Mouse (Mus musculus) limb, embryonic 10.5 days (tissue): ENCODE data around the gene Gm21860. TPM values are rescaled to one million over a fixed set of nuclear protein-coding genes. Genes with fewer than 3 reads are reported as not detected.
A peak's percentile ranks its signal among the peaks of the same experiment; 100 is the strongest.
"Not testable (repeated sequence)": the region's sequence is repeated elsewhere in the genome, so short reads cannot be mapped to it uniquely, and the experiment has no call there.

Source experiments
- DNase-seq: peaks from one replicate; pipeline ENCODE4 v3.0.0-alpha.2; 2017; ENCODE audit warnings: low spot score
- H3K27ac ChIP-seq: fragments of 300-500 bp; sonication (generic); 2 replicates; pipeline ENCODE4 v1.5.1; 2016; ENCODE audit warnings: mild to moderate bottlenecking
- H3K27me3 ChIP-seq: fragments of 300-500 bp; sonication (generic); 2 replicates; pipeline ENCODE4 v1.6.1; 2016; ENCODE audit warnings: low read depth, mild to moderate bottlenecking; ENCODE audit not compliant: poor library complexity, severe bottlenecking
- H3K36me3 ChIP-seq: fragments of 300-500 bp; sonication (generic); 2 replicates; pipeline ENCODE4 v1.6.1; 2016; ENCODE audit warnings: mild to moderate bottlenecking, moderate library complexity
- H3K4me1 ChIP-seq: fragments of 300-500 bp; sonication (generic); 2 replicates; pipeline ENCODE4 v1.6.1; 2016
- H3K4me3 ChIP-seq: fragments of 300-500 bp; sonication (generic); 2 replicates; pipeline ENCODE4 v1.5.1; 2016; ENCODE audit warnings: mild to moderate bottlenecking, moderate library complexity
- H3K9me3 ChIP-seq: fragments of 300-500 bp; sonication (generic); replicated peaks from 2 replicates; pipeline ENCODE4 v1.6.1; 2016; ENCODE audit warnings: mild to moderate bottlenecking
- WGBS: fragments of 180-500 bp; shearing (Covaris S2); methylation state at CpG from one replicate; pipeline ENCODE4 v1.1.7; 2016; 5-methylcytosine and 5-hydroxymethylcytosine counted together
- polyA plus RNA-seq: library from polyadenylated mRNA; unstranded; fragments of >200 nt; fragmentation: Nextera tagmentation; extraction: Ambion mirVana; gene quantifications from 2 replicates; pipeline ENCODE4 v1.2.1, GENCODE M21; 2016

Gene Gm21860
- polyA plus RNA-seq, 1 experiment from 2014 or later = not detected

DNA sequence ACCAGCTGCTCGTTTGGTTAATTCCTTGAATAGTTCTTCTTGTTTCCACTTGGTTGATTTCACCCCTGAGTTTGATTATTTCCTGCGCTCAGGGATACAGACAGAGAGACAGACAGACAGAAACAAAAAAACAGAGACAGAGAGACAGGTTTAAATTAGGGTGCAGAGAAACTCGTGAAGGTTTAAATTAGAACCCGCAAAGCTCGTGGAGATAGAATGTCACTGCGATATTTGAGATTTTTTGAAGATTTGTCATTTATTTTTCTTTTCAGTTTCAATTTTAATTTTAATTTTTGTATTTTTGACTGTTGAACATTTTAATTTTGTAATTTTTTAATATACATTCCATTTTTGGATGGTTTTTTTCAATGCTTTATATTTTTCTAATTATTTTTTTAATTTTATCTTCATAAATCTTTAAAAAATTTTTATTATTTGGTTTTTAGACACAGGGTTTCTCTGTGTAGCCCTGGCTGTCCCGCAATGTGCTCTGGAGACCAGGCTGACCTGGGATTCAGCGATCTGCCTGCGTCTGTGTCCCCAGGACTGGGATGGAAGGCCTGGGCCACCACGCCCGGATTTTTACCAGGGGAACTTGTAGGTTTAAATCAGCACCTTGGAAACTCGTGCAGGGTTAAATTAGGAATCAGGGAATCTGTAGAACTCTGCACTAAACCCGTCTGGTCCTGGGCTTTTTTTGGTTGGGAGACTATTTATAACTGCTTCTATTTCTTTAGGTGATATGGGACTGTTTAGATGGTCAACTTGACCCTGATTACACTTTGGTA, 27.3 kb downstream of the Gm21860 start:
- DNase-seq, H3K9me3 ChIP-seq, H3K27me3 ChIP-seq: not testable (repeated sequence)

DNA sequence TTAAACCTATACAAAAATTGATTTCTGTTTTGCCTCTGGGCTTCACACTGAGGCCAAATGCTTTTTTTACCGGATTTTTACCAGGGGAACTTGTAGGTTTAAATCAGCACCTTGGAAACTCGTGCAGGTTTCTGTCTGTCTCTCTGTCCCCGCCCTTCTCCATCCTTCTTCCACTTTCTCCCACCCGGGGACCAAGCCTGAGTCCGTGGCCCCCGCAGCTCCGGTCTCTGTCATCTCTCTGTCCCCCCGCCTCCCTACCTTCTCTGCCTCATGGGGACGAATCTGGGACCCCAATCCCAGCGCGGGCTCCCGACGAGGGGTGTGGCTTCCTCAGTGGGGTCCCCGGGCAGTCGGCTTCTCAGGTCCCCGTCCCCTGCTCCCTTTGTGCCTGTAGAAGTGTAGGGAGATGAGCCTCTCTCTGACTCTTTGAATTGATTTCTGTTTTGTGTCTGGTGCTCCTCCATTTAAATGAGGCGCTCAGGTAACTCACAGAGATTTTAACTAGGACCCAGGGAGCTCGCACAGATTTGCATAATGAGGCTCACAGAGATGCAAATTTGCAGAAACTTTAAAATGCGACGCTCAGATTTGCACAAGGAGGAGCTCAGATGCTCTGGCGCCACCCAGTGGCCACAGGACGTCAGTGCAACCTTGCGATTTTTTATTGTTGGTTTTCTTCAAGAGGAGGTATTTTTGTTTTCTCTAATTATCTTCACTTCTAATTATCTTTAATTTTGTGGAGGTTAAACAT, 28.7 kb downstream of the Gm21860 start:
- not testable (repeated sequence) for H3K36me3 ChIP-seq, H3K4me3 ChIP-seq, H3K27ac ChIP-seq, H3K27me3 ChIP-seq, H3K4me1 ChIP-seq, H3K9me3 ChIP-seq
- WGBS = 78% methylated on average over 23 of the region's 23 CpGs
- DNase-seq = peak; percentile 34

More for the DNA sequence above, 27.3 kb downstream of the Gm21860 start:
- H3K4me3 ChIP-seq, H3K4me1 ChIP-seq, H3K27ac ChIP-seq: not testable (repeated sequence)
- WGBS = 82% methylated on average over 13 of the region's 13 CpGs
- H3K36me3 ChIP-seq = peaks cover 12% of the 10 kb centered on the region

DNA sequence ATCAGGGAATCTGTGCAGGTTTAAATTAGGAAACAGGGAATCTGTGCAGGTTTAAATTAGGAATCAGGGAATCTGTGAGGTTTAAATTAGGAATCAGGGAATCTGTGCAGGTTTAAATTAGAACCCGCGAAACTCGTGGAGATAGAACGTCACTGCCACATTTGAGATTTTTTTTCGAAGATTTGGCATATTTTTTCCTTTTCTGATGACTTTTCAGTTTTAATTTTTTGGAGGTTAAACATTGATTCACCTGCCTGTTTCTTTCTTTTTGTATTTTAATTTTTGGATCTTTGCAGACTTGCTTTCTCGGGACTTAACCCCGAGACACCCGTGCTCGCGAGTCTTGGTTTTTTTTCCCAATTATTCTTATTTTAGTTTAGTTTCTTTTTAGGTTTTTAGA, 29.5 kb downstream of the Gm21860 start:
- not testable (repeated sequence) for H3K36me3 ChIP-seq, H3K27ac ChIP-seq, H3K9me3 ChIP-seq, DNase-seq, H3K4me3 ChIP-seq, H3K27me3 ChIP-seq, H3K4me1 ChIP-seq
- 87% methylated on average over 10 of the region's 10 CpGs for WGBS

DNA sequence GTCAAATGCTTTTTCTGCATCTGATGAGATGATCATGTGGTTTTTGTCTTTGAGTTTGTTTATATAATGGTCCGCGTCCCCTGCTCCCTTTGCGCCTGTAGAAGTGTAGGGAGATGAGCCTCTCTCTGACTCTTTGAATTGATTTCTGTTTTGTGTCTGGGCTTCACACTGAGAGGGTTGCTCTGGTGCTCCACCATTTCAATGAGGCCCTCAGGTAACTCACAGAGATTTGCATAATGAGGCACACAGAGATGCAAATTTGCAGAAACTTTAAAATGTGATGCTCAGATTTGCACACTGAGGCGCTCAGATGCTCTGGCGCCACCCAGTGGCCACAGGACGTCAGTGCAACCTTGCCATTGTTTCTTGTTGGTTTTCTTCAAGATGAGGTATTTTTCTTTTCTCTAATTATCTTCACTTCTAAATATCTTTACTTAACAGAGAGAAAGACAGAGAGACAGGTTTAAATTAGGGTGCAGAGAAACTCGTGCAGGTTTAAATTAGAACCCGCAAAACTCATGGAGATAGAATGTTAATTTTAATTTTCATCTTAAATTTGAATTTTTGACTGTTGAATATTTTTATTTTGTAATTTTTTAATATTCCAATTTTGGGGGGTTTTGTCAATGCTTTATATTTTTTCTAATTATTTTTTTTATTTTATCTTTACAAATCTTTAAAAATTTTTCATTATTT, 30.5 kb downstream of the Gm21860 start:
- 68% methylated on average over 8 of the region's 8 CpGs for WGBS
- H3K27me3 ChIP-seq, H3K9me3 ChIP-seq, H3K4me1 ChIP-seq, DNase-seq, H3K4me3 ChIP-seq, H3K27ac ChIP-seq: not testable (repeated sequence)
- H3K36me3 ChIP-seq = peaks cover 12% of the 10 kb centered on the region

DNA sequence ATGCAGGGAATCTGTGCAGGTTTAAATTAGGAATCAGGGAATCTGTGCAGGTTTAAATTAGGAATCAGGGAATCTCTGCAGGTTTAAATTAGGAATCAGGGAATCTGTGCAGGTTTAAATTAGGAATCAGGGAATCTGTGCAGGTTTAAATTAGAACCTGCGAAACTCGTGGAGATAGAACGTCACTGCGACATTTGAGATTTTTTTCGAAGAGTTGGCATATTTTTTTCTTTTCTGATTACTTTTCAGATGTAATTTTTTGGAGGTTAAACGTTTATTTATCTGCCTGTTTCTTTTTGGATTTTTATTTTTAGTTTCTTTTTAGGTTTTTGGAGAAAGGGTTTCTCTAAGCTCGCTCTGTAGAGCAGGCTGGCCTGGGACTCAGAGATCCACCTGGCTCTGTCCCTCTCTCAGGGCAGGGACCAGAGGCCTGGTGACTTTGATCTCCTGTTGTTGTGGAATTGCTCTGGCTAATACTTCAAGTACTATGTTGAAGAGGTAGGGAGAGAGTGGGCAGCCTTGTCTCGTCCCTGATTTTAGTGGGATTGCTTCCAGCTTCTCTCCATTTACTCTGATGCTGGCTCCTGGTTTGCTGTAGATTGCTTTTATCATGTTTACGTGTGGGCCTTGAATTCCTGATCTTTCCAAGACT, 31.2 kb downstream of the Gm21860 start:
- not testable (repeated sequence) for H3K27me3 ChIP-seq, DNase-seq, H3K4me1 ChIP-seq, H3K27ac ChIP-seq, H3K4me3 ChIP-seq, H3K9me3 ChIP-seq
- WGBS = 74% methylated on average over 9 of the region's 9 CpGs
- peaks cover 15% of the 10 kb centered on the region for H3K36me3 ChIP-seq

DNA sequence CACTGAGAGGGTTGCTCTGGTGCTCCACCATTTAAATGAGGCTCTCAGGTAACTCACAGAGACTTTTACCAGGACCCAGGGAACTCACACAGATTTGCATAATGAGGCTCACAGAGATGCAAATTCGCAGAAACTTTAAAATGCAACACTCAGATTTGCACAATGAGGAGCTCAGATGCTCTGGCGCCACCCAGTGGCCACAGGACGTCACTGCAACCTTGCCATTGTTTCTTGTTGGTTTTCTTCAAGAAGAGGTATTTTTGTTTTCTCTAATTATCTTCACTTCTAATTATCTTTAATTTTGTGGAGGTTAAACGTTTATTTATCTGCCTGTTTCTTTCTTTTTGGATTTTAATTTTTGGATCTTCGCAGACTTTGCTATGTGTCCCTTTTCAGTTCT, 34.1 kb downstream of the Gm21860 start:
- not testable (repeated sequence) for H3K9me3 ChIP-seq, H3K27me3 ChIP-seq, DNase-seq, H3K4me3 ChIP-seq, H3K4me1 ChIP-seq, H3K27ac ChIP-seq
- H3K36me3 ChIP-seq = peaks cover 14% of the 10 kb centered on the region
- 56% methylated on average over 5 of the region's 5 CpGs for WGBS

DNA sequence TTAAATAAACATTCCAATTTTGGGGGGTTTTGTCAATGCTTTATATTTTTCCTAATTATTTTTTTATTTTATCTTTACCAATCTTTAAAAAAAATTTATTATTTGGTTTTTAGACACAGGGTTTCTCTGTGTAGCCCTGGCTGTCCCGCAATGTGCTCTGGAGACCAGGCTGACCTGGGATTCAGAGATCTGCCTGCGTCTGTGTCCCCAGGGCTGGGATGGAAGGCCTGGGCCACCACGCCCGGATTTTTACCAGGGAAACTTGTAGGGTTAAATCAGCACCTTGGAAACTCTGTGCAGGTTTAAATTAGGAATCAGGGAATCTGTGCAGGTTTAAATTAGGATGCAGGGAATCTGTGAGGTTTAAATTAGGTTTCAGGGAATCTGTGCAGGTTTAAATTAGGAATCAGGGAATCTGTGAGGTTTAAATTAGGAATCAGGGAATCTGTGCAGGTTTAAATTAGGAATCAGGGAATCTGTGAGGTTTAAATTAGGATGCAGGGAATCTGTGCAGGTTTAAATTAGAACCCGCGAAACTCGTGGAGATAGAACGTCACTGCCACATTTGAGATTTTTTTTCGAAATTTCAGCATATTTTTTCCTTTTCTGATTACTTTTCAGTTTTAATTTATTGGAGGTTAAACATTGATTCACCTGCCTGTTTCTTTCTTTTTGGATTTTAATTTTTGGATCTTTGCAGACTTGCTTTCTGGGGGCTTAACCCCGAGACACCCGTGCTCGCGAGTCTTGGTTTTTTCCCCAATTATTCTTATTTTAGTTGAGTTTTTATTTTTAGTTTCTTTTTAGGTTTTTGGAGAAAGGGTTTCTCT, 35.0 kb downstream of the Gm21860 start:
- H3K4me3 ChIP-seq, H3K27ac ChIP-seq, H3K4me1 ChIP-seq, DNase-seq, H3K27me3 ChIP-seq, H3K9me3 ChIP-seq: not testable (repeated sequence)
- H3K36me3 ChIP-seq = peaks cover 12% of the 10 kb centered on the region
- 84% methylated on average over 13 of the region's 13 CpGs for WGBS

DNA sequence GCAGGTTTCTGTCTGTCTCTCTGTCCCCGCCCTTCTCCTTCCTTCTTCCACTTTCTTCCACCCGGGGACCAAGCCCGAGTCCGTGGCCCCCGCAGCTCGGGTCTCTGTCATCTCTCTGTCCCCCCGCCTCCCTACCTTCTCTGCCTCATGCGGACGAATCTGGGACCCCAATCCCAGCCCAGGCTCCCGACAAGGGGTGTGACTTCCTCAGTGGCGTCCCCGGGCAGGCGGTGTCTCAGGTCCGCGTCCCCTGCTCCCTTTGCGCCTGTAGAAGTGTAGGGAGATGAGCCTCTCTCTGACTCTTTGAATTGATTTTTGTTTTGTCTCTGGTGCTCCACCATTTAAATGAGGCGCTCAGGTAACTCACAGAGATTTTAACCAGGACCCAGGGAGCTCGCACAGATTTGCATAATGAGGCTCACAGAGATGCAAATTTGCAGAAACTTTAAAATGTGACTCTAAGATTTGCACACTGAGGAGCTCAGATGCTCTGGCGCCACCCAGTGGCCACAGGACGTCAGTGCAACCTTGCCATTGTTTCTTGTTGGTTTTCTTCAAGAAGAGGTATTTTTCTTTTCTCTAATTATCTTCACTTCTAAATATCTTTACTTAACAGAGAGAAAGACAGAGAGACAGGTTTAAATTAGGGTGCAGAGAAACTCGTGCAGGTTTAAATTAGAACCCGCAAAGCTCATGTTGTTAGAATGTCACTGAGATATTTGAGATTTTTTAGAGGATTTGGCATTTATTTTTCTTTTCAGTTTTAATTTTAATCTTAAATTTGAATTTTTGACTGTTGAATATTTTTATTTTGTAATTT, 35.8 kb downstream of the Gm21860 start:
- DNase-seq = peak; percentile 44
- H3K27me3 ChIP-seq, H3K27ac ChIP-seq, H3K4me1 ChIP-seq, H3K36me3 ChIP-seq, H3K4me3 ChIP-seq, H3K9me3 ChIP-seq: not testable (repeated sequence)
- 77% methylated on average over 22 of the region's 22 CpGs for WGBS

DNA sequence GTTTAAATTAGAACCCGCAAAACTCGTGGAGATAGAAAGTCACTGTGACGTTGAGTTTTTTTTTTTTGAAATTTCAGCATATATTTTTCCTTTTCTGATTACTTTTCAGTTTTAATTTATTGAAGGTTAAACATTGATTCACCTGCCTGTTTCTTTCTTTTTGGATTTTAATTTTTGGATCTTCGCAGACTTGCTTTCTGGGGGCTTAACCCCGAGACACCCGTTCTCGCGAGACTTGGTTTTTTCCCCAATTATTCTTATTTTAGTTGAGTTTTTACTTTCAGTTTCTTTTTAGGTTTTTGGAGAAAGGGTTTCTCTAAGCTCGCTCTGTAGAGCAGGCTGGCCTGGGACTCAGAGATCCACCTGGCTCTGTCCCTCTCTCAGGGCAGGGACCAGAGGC, 36.6 kb downstream of the Gm21860 start:
- H3K9me3 ChIP-seq, H3K4me1 ChIP-seq, H3K27me3 ChIP-seq, H3K27ac ChIP-seq, H3K36me3 ChIP-seq, H3K4me3 ChIP-seq, DNase-seq: not testable (repeated sequence)
- 82% methylated on average over 9 of the region's 9 CpGs for WGBS

DNA sequence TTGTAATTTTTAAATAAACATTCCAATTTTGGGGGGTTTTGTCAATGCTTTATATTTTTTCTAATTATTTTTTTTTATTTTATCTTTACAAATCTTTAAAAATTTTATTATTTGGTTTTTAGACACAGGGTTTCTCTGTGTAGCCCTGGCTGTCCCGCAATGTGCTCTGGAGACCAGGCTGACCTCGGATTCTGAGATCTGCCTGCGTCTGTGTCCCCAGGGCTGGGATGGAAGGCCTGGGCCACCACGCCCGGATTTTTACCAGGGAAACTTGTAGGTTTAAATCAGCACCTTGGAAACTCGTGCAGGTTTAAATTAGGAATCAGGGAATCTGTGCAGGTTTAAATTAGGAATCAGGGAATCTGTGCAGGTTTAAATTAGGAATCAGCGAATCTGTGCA, 37.1 kb downstream of the Gm21860 start:
- H3K27me3 ChIP-seq, DNase-seq, H3K27ac ChIP-seq, H3K4me3 ChIP-seq, H3K4me1 ChIP-seq, H3K9me3 ChIP-seq, H3K36me3 ChIP-seq: not testable (repeated sequence)
- 70% methylated on average over 7 of the region's 7 CpGs for WGBS
